Mouse (Mus musculus) hindbrain, embryonic 14.5 days (tissue): ENCODE results near the gene Rhbdd1. TPM values are rescaled to one million over a fixed set of nuclear protein-coding genes. Genes with fewer than 3 reads are reported as not detected.

Experiments used
- microRNA-seq: library from miRNA; unstranded; fragments of <30 nt; microRNA quantifications from one replicate; pipeline ENCODE4, GENCODE M21; 2016
- polyA plus RNA-seq: library from polyadenylated mRNA; unstranded; fragments of >200 nt; fragmentation: Nextera tagmentation; extraction: Ambion mirVana; gene quantifications from 2 replicates; pipeline ENCODE4 v1.2.1, GENCODE M21; 2014

Gene Rhbdd1
- polyA plus RNA-seq, 1 experiment from 2014 or later: 3.1 TPM

Small RNA genes within 50 kb of the gene (microRNA-seq; reads per million reads assigned to microRNA genes)
- gene Gm22112: not detected

Other genes starting within 250 kb of the Rhbdd1 start
- gene Gm9747, start 83.3 kb upstream of the Rhbdd1 start, polyA plus RNA-seq: 32.6 and 34.5 TPM in 2 replicates
- gene Irs1, start 25.0 kb upstream of the Rhbdd1 start, polyA plus RNA-seq: 10.2 and 11.2 TPM in 2 replicates